Mouse (Mus musculus): ENCODE data around the gene Slc27a3. TPM values are rescaled to one million over a fixed set of nuclear protein-coding genes. Genes with fewer than 3 reads are reported as not detected.

The Slc27a3 gene
- polyA plus RNA-seq, 1 experiment from 2014 or later, result 10.0 TPM

- peaks cover 16% of the 10 kb centered on the region for H3K4me1 ChIP-seq (ENCODE audit: control insufficient read depth, insufficient read depth, low read length)
- H3K9me3 ChIP-seq (ENCODE audit: control insufficient read depth, low read length), result no peaks in the 10 kb centered on the region
- H3K9ac ChIP-seq (ENCODE audit: low read length), result no peak overlapping the region
- DNase-seq (ENCODE audit: low spot score, missing footprints), result peak; percentile 76
- H3K27ac ChIP-seq (ENCODE audit: low read depth, low read length), result no peak overlapping the region
- no peak overlapping the region for H3K4me3 ChIP-seq (ENCODE audit: low read depth, low read length)
- peaks cover 3% of the 10 kb centered on the region; the same call in 1 of the 2 replicates for H3K36me3 ChIP-seq (ENCODE audit: control insufficient read depth, insufficient read depth, low read length)
- ATAC-seq (ENCODE audit: low FRiP score), result no peak
- H3K27me3 ChIP-seq (ENCODE audit: control insufficient read depth, insufficient read depth, low read length), result no peaks in the 10 kb centered on the region
- no peak overlapping the region for H3K4me2 ChIP-seq
- WGBS, result 67% methylated on average over 1 of the region's 1 CpGs
Measured at GRCm38 (mm10) chr3:90427574-90427973, 37.8 kb upstream of the Slc27a3 start.

GRCm38 (mm10) chr3:90425499-90425898 is 35.8 kb upstream of the Slc27a3 start:
- ATAC-seq (ENCODE audit: low FRiP score) (no peak), DNase-seq (ENCODE audit: low spot score, missing footprints) (no peak)
- no peaks in the 10 kb centered on the region for H3K9me3 ChIP-seq (ENCODE audit: control insufficient read depth, low read length)
- no peak overlapping the region for H3K4me2 ChIP-seq
- H3K4me1 ChIP-seq (ENCODE audit: control insufficient read depth, insufficient read depth, low read length), result peaks cover 5% of the 10 kb centered on the region; the same call in 1 of the 2 replicates
- peaks cover 3% of the 10 kb centered on the region; the same call in 1 of the 2 replicates for H3K36me3 ChIP-seq (ENCODE audit: control insufficient read depth, insufficient read depth, low read length)
- no peaks in the 10 kb centered on the region for H3K27me3 ChIP-seq (ENCODE audit: control insufficient read depth, insufficient read depth, low read length)
- H3K27ac ChIP-seq (ENCODE audit: low read depth, low read length), result no peak overlapping the region
- no peak overlapping the region for H3K4me3 ChIP-seq (ENCODE audit: low read depth, low read length)
- 97% methylated on average over 2 of the region's 2 CpGs for WGBS
- no peak overlapping the region for H3K9ac ChIP-seq (ENCODE audit: low read length)

GRCm38 (mm10) chr3:90423549-90423948 is 33.8 kb upstream of the Slc27a3 start:
- Histone ChIP-seq H3K27ac (ENCODE audit: low read depth, low read length) (no peak overlapping the region), H3K9me3 (ENCODE audit: control insufficient read depth, low read length) (no peaks in the 10 kb centered on the region), H3K36me3 (ENCODE audit: control insufficient read depth, insufficient read depth, low read length) (peaks cover 7% of the 10 kb centered on the region; the same call in 1 of the 2 replicates), H3K4me3 (ENCODE audit: low read depth, low read length) (no peak overlapping the region), H3K4me2 (no peak overlapping the region), H3K9ac (ENCODE audit: low read length) (no peak overlapping the region), H3K4me1 (ENCODE audit: control insufficient read depth, insufficient read depth, low read length) (peaks cover 5% of the 10 kb centered on the region; the same call in 1 of the 2 replicates), H3K27me3 (ENCODE audit: control insufficient read depth, insufficient read depth, low read length) (no peaks in the 10 kb centered on the region)
- ATAC-seq (ENCODE audit: low FRiP score) (no peak), DNase-seq (ENCODE audit: low spot score, missing footprints) (no peak)

GRCm38 (mm10) chr3:90420696-90421095 is 31.0 kb upstream of the Slc27a3 start:
- H3K4me1 ChIP-seq (ENCODE audit: control insufficient read depth, insufficient read depth, low read length), result no peaks in the 10 kb centered on the region
- no peak overlapping the region for H3K4me2 ChIP-seq
- no peaks in the 10 kb centered on the region for H3K9me3 ChIP-seq (ENCODE audit: control insufficient read depth, low read length)
- H3K27me3 ChIP-seq (ENCODE audit: control insufficient read depth, insufficient read depth, low read length), result no peaks in the 10 kb centered on the region
- ATAC-seq (ENCODE audit: low FRiP score) (no peak), DNase-seq (ENCODE audit: low spot score, missing footprints) (peak; percentile 1)
- H3K9ac ChIP-seq (ENCODE audit: low read length), result no peak overlapping the region
- peaks cover 7% of the 10 kb centered on the region; the same call in 1 of the 2 replicates for H3K36me3 ChIP-seq (ENCODE audit: control insufficient read depth, insufficient read depth, low read length)
- H3K27ac ChIP-seq (ENCODE audit: low read depth, low read length), result no peak overlapping the region
- WGBS, result 92% methylated on average over 6 of the region's 6 CpGs
- H3K4me3 ChIP-seq (ENCODE audit: low read depth, low read length), result no peak overlapping the region

- H3K27me3 ChIP-seq (ENCODE audit: control insufficient read depth, insufficient read depth, low read length), result no peaks in the 10 kb centered on the region
Measured at GRCm38 (mm10) chr3:90413011-90413396, 23.3 kb upstream of the Slc27a3 start.

GRCm38 (mm10) chr3:90412312-90413010 is 22.7 kb upstream of the Slc27a3 start:
- DNase-seq (ENCODE audit: low spot score, missing footprints) (peak; percentile 95), ATAC-seq (ENCODE audit: low FRiP score) (0 out of 2 replicates have a peak, but pooled peaks have one; percentile 59)
- H3K27ac ChIP-seq (ENCODE audit: low read depth, low read length), result no peak overlapping the region
- no peaks in the 10 kb centered on the region for H3K27me3 ChIP-seq (ENCODE audit: control insufficient read depth, insufficient read depth, low read length)
- H3K36me3 ChIP-seq (ENCODE audit: control insufficient read depth, insufficient read depth, low read length), result peaks cover 28% of the 10 kb centered on the region
- H3K9me3 ChIP-seq (ENCODE audit: control insufficient read depth, low read length), result no peaks in the 10 kb centered on the region
- no peak overlapping the region for H3K4me3 ChIP-seq (ENCODE audit: low read depth, low read length)
- WGBS, result 54% methylated on average over 5 of the region's 5 CpGs
- no peak overlapping the region for H3K4me2 ChIP-seq
- H3K4me1 ChIP-seq (ENCODE audit: control insufficient read depth, insufficient read depth, low read length), result no peaks in the 10 kb centered on the region
- no peak overlapping the region for H3K9ac ChIP-seq (ENCODE audit: low read length)

More at GRCm38 (mm10) chr3:90413011-90413396, 23.3 kb upstream of the Slc27a3 start:
- Histone ChIP-seq H3K27ac (ENCODE audit: low read depth, low read length) (no peak overlapping the region), H3K9me3 (ENCODE audit: control insufficient read depth, low read length) (no peaks in the 10 kb centered on the region), H3K4me3 (ENCODE audit: low read depth, low read length) (no peak overlapping the region), H3K36me3 (ENCODE audit: control insufficient read depth, insufficient read depth, low read length) (peaks cover 23% of the 10 kb centered on the region), H3K4me2 (no peak overlapping the region), H3K4me1 (ENCODE audit: control insufficient read depth, insufficient read depth, low read length) (no peaks in the 10 kb centered on the region), H3K9ac (ENCODE audit: low read length) (no peak overlapping the region)
- no peak for ATAC-seq (ENCODE audit: low FRiP score)
- no peak for DNase-seq (ENCODE audit: low spot score, missing footprints)
- 75% methylated on average over 3 of the region's 3 CpGs for WGBS

GRCm38 (mm10) chr3:90408721-90409120 is 19.0 kb upstream of the Slc27a3 start:
- Histone ChIP-seq H3K4me1 (ENCODE audit: control insufficient read depth, insufficient read depth, low read length) (no peaks in the 10 kb centered on the region), H3K9ac (ENCODE audit: low read length) (no peak overlapping the region), H3K4me2 (no peak overlapping the region), H3K4me3 (ENCODE audit: low read depth, low read length) (no peak overlapping the region), H3K27me3 (ENCODE audit: control insufficient read depth, insufficient read depth, low read length) (no peaks in the 10 kb centered on the region), H3K36me3 (ENCODE audit: control insufficient read depth, insufficient read depth, low read length) (peaks cover 39% of the 10 kb centered on the region), H3K9me3 (ENCODE audit: control insufficient read depth, low read length) (no peaks in the 10 kb centered on the region), H3K27ac (ENCODE audit: low read depth, low read length) (no peak overlapping the region)
- no peak for DNase-seq (ENCODE audit: low spot score, missing footprints)
- ATAC-seq (ENCODE audit: low FRiP score), result no peak
- WGBS, result 95% methylated on average over 3 of the region's 3 CpGs

GRCm38 (mm10) chr3:90406414-90406813 is 16.7 kb upstream of the Slc27a3 start:
- Histone ChIP-seq H3K4me1 (ENCODE audit: control insufficient read depth, insufficient read depth, low read length) (no peaks in the 10 kb centered on the region), H3K9me3 (ENCODE audit: control insufficient read depth, low read length) (no peaks in the 10 kb centered on the region), H3K4me2 (no peak overlapping the region), H3K27me3 (ENCODE audit: control insufficient read depth, insufficient read depth, low read length) (no peaks in the 10 kb centered on the region), H3K27ac (ENCODE audit: low read depth, low read length) (no peak overlapping the region), H3K4me3 (ENCODE audit: low read depth, low read length) (no peak overlapping the region), H3K9ac (ENCODE audit: low read length) (no peak overlapping the region), H3K36me3 (ENCODE audit: control insufficient read depth, insufficient read depth, low read length) (peaks cover 52% of the 10 kb centered on the region)
- ATAC-seq (ENCODE audit: low FRiP score), result no peak
- 91% methylated on average over 5 of the region's 5 CpGs for WGBS
- DNase-seq (ENCODE audit: low spot score, missing footprints), result no peak

GRCm38 (mm10) chr3:90404609-90405008 is 14.9 kb upstream of the Slc27a3 start:
- Histone ChIP-seq H3K9ac (ENCODE audit: low read length) (no peak overlapping the region), H3K4me1 (ENCODE audit: control insufficient read depth, insufficient read depth, low read length) (no peaks in the 10 kb centered on the region), H3K36me3 (ENCODE audit: control insufficient read depth, insufficient read depth, low read length) (peaks cover 54% of the 10 kb centered on the region), H3K27ac (ENCODE audit: low read depth, low read length) (no peak overlapping the region), H3K4me2 (no peak overlapping the region), H3K4me3 (ENCODE audit: low read depth, low read length) (no peak overlapping the region), H3K27me3 (ENCODE audit: control insufficient read depth, insufficient read depth, low read length) (no peaks in the 10 kb centered on the region), H3K9me3 (ENCODE audit: control insufficient read depth, low read length) (no peaks in the 10 kb centered on the region)
- ATAC-seq (ENCODE audit: low FRiP score) (no peak), DNase-seq (ENCODE audit: low spot score, missing footprints) (no peak)
- 87% methylated on average over 4 of the region's 4 CpGs for WGBS
